Mouse (Mus musculus) olfactory bulb, adult 2 months (tissue): ENCODE results near the gene Lhfp.

Experiments
- CTCF ChIP-seq: fragments of 200-500 bp; IDR thresholded peaks from 2 replicates; pipeline ENCODE4 v1.5.1; 2012; ENCODE audit warnings: low read depth, mild to moderate bottlenecking, low read length, moderate library complexity; ENCODE audit not compliant: insufficient read depth
- POLR2A ChIP-seq: fragments of 200-500 bp; IDR thresholded peaks from 2 replicates; pipeline ENCODE4 v1.6.1; 2012; ENCODE audit warnings: mild to moderate bottlenecking, low read depth, low read length, moderate library complexity; ENCODE audit not compliant: insufficient read depth

- TF ChIP-seq POLR2A (no peak), CTCF (no peak)
Measured at GRCm38 (mm10) chr3:53147001-53147400, 105.7 kb downstream of the Lhfp start.
